Mouse (Mus musculus) kidney, adult 11 months (tissue): ENCODE data around the gene Inhbe.

Source experiments
- DNase-seq: peaks from one replicate; pipeline ENCODE4 v3.0.0; 2022

Inhbe gene

GRCm38 (mm10) chr10:127353909-127354895, at the start of gene Inhbe:
Inhbe (minus strand) TSS chr10:127354411.
- DNase-seq, result no peak

GRCm38 (mm10) chr10:127391774-127392173, 37.6 kb upstream of the Inhbe start:
- no peak for DNase-seq

DNA sequence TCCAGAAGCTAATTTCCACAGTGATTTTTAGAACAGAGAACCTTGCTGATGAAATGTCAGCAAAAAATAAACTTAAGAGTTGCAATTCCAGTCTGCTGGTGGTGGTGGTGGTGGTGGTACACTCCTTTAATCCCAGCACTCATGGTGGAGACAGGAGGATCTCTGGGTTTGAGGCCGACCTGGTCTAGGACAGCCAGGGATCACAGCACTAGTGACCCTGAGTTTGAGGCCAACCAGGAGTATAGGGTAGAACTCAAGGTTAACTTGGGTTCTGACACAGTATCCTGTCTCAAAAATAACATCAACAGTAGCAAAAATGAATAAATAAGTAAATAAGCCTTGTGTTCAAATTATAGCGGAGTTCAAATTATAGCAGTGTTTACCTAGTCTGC, 27.5 kb upstream of the Inhbe start:
- no peak for DNase-seq

GRCm38 (mm10) chr10:127380767-127381742, 26.8 kb upstream of the Inhbe start:
- peak; percentile 49 for DNase-seq

DNA sequence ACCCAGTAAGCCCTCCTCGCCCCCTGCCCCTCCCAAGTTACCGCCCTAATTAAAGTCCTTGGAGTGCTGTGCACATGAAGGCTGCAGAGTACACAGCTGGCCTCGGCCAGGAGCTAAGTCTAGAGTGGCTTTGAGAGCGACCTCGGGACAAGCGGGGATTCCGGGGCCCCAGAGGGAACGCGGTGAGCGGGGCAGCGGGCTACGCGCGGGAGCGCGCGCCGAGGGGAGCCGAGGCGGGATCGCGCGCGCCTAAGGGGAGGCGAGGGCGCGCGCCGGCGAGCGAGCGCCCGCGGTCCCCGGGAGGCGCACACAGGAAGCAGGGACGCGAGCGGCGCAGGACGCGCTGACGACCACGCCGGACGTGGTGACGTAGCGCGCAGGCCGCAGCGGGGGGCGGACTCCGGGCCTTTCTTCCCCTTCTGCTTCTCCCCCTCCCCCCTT, 26.1 kb upstream of the Inhbe start, which contains the start of gene R3hdm2:
R3hdm2 (plus strand) TSS at position 77 of the 441 bp plus-strand sequence.
- peak; percentile 90 for DNase-seq

- no peak for DNase-seq
These were observed 25.4 kb upstream of the Inhbe start for GRCm38 (mm10) chr10:127379654-127380053.

DNA sequence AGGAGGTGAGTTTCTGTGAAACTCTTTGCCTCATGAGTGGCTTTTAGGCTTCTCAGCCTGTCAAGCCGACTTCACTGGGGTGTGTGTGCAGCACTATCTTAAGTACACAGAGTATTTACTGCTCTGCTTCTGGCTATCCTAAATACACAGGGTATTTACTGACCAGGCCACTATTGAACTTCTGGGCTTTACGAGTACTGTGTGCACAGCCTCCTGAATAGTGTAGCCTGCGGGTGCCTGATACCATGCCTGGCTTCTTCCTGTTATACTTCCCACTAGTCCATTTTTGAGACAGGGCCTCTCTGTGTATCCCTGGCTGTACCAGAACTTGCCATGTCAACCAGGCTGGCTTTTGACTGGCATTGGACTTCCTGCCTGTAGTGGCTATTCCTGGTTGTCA, 23.5 kb upstream of the Inhbe start:
- no peak for DNase-seq

GRCm38 (mm10) chr10:127371023-127371422, 16.8 kb upstream of the Inhbe start:
- no peak for DNase-seq

DNA sequence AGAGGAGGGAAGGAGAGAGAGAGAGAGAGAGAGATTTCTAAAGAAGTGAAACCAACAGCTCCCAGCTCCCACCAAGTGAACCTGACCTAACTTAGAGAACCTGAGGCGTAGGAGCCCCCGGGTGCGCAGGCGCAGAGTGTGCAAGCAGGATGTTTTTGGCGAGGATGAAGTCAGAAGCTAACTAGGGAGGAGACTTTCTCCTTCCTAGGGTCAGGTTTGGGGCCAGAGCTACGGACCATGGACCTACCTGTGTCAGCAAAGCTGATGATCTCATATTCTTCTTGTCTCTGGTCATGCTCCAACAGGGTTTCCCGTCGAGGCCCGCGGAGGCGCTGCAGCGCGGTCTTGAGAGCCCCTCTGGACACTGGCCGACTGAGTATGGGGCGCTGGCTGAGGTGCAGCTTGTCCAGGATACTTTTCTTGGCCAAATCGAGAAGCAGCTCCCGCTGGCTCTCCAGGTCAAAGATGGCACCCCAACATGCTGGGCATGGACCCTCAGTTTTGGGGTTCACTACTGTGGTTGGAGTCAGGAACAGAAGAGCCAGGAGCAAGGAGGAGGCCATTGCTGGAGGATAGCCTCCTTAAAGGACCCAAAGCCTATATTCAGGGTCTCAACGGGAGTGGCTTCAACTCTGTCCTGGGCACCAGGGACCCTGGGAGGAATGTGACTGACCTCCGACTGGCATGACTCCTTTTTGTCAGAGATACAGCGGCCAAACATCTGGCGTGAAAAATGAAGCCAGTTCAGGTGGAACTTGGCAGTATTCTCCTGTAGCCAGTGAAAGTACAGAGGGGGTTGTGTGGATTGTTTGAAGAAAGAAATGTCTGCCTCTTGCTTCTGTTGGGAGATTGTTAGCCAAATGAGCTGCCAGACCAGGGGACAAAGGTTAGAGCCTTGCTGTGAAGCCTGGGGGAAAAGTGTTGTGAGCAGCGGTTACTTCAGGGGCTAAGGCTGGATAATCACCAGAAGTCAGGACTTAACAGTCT, 15.9 kb upstream of the Inhbe start, which contains the start of gene Inhbc:
Inhbc (minus strand) TSS at position 598 of the 987 bp plus-strand sequence.
- no peak for DNase-seq

GRCm38 (mm10) chr10:127368273-127368672, 14.1 kb upstream of the Inhbe start:
- DNase-seq, result no peak

GRCm38 (mm10) chr10:127367116-127367515, 12.9 kb upstream of the Inhbe start:
- DNase-seq, result no peak

DNA sequence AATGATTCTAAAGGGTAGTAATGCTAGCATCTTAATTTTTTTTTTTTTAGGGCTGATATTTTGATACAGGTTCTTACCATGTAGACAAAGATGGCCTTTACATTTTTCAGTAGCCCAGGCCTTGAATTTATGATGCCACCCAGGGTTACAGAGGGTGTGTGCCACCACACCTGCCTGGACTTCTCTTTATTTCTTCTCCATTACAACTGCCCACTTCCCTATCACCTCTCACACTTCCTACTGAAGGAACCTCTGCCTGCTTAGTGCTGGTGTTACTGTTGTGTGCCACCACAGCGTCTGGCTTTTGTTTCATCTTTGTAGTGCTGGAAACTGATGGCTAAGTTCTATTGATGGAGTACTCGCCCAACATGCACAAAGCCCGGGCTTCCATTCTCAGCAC, 6.5 kb upstream of the Inhbe start:
- DNase-seq, result no peak

DNA sequence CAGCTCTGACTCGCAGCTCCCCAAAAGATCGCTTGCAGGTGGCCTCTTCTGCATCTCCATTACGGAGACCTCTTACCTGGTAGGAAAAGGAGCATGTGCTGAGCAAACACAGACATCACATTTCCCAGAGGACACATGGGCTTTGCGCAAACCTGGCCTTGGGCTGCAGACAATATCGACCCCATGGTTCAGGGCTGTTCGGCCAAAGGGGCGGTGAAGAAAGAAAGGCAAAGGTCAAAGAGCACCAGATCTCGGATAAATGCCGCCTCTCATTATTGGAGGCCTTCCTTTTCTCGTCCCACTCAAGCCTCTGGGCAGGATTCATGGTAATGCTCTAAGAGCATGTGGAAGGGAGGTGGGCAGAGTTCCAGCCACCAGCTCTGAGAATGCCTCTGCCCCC, 1.1 kb upstream of the Inhbe start:
- no peak for DNase-seq

- DNase-seq, result no peak
These were observed 1.4 kb downstream of the Inhbe start for GRCm38 (mm10) chr10:127352766-127353165.

DNA sequence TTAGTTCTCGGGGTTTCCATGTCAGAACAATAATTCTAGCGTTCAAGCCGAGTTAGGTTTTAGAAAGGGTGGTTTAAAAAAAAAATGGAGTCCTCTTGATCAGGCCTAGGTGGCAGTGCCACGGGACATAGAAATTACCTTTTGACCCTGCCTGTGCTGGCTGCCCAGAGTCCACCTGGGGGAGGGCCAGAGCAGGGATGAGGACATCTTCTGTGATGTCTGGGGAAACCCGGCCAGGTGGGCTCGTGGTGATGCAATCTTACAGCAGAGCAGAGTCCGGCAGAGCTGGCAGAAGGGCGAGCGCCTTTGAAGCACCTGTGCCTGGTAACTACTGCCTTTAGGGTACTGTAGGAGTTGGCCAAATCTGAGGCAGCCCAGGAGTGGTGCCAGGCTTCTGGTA, 2.0 kb downstream of the Inhbe start:
- peak; percentile 36 for DNase-seq

GRCm38 (mm10) chr10:127351719-127352118, 2.5 kb downstream of the Inhbe start:
- DNase-seq, result no peak

GRCm38 (mm10) chr10:127351285-127351595, 3.0 kb downstream of the Inhbe start:
- no peak for DNase-seq

GRCm38 (mm10) chr10:127350594-127351284, 3.5 kb downstream of the Inhbe start:
- peak; percentile 71 for DNase-seq

DNA sequence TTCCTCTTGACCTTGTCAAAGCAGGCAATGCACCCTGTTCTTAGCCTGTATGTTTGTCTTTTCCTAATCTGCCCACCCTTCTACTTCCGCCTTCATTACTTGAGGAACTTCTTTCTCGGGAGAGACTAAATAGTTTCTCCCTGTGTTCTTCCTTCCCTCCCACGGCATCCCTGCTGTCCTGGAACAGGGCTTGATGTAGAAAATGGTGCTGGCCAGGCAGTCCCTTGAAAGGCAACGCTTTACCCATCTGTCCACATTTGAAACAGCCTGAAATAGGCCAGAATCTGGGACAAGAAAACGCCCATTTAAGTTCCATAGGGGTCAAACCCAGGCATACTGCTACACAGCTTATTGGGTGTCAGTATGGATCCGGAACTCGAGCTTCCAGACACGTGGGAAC, 4.4 kb downstream of the Inhbe start:
- DNase-seq, result no peak

DNA sequence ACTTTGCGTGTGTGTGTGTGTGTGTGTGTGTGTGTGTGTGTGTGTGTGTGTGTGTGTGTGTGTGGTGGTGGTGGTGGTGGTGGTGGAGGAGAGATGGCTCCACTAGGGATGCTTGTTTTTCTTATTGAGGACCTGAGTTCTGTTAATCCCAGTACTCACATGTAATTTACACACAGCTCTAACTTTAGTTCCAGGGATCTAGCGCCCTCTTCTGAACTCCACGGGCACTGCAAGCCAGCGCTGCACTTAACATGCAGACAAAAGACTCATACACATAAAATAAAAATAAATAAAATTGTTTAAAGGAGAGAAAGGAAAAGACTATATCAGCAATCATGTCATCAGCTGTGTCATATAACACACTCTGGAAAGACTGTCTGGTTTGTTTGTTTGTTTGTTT, 5.3 kb downstream of the Inhbe start:
- no peak for DNase-seq

DNA sequence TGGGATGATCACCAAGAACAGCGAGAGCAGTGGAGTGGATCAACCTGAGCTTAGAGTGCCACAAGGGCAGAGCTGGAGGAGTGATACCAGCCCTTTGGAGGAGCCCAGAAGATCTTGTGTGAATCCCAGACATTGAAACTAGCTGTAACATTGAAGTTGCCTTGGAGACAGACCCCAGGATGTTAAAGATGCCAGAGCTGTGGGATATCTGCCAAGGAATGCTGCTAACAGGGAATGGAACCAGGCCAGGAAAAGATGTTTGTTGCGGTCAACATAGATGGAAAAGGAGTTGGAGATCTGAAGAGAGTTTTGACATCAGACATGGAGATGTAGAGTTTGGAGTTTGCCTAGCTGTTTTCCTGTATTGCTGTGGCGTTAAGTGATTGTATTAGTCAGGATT, 8.0 kb downstream of the Inhbe start:
- no peak for DNase-seq
